Mouse (Mus musculus) gastrocnemius, adult 2 months (tissue): ENCODE data around the gene Tmed3. TPM values are rescaled to one million over a fixed set of nuclear protein-coding genes. Genes with fewer than 3 reads are reported as not detected.

Experiments used
- DNase-seq: peaks from one replicate; pipeline ENCODE4 v3.0.0; 2022
- H3K27ac ChIP-seq: fragments of 200-600 bp; 2 replicates; pipeline ENCODE4 v1.8.1; 2022; ENCODE audit warnings: mild to moderate bottlenecking
- H3K4me3 ChIP-seq: fragments of 200-600 bp; 2 replicates; pipeline ENCODE4 v1.8.1; 2022; ENCODE audit warnings: mild to moderate bottlenecking, moderate library complexity
- CTCF ChIP-seq: fragments of 200-600 bp; IDR thresholded peaks from 2 replicates; pipeline ENCODE4 v1.8.1; 2022; ENCODE audit warnings: antibody characterized with exemption, mild to moderate bottlenecking, moderate library complexity
- intact Hi-C: fragments of 180-260 bp; cut with DNase I; formaldehyde crosslinking; loops from one replicate; pipeline ENCODE4 v1.15.1; 2025
- total RNA-seq, 2 experiments: library from RNA; stranded (reverse); gene quantifications; 2 replicates each; pipeline ENCODE4 v1.2.3; 2021

Tmed3 gene
- total RNA-seq, 2 experiments from 2014 or later: 12.9 to 17.5 TPM

DNA sequence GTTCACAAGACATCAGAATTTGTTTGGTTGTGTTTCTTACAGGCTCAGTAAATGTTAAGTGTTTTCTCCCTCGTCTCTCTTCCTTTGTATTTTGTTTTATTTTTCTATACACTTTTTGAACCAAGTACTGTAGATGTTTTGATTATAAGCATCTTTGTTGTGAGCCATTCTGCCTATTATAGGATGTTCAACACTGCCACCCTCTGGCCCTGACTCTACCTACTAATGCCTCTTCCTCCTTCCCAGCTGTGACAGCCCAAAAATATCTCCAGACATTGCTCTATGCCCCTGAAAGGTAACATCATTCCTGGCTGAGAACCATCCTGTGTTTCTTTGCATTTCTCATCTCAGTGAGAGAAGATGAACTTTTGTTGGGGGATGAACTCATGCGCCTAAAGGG, 18.6 kb downstream of the Tmed3 start:
- no peak overlapping the region for H3K27ac ChIP-seq
- intact Hi-C loops: no loop called here
- H3K4me3 ChIP-seq: no peak overlapping the region
- TF ChIP-seq CTCF: no peak
- no peak for DNase-seq

- DNase-seq: no peak
- peak; percentile 47 for TF ChIP-seq CTCF
- intact Hi-C loops: no loop called here
- Histone ChIP-seq H3K27ac (no peak overlapping the region), H3K4me3 (no peak overlapping the region)
Measured at GRCm38 (mm10) chr9:89678974-89679373, 25.9 kb downstream of the Tmed3 start.

- no peak overlapping the region for H3K27ac ChIP-seq
- intact Hi-C loops: no loop called here
- peak; percentile 90 for TF ChIP-seq CTCF
- peak; percentile 66 for DNase-seq
- H3K4me3 ChIP-seq: no peak overlapping the region
Measured at GRCm38 (mm10) chr9:89674014-89674618, 30.8 kb downstream of the Tmed3 start.

DNA sequence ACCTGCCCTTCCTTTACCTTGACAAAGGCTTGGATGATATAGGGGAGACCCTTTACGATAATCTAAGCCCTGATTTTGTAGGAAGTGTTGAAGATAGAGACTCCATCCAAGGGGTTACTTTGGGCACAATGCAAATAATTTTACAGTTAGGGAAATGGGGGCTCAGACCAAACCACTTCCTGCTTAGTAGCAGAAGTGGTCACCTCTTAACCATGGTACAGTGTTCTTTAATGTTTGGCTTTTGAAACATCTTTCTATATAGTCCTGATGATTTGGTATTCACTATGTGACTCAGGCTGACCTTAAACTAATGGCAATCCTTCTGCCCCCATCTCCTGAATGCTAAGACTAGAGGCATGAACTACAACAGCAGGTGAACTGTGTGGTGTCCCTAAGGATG, 31.5 kb downstream of the Tmed3 start:
- intact Hi-C loops: no loop called here

DNA sequence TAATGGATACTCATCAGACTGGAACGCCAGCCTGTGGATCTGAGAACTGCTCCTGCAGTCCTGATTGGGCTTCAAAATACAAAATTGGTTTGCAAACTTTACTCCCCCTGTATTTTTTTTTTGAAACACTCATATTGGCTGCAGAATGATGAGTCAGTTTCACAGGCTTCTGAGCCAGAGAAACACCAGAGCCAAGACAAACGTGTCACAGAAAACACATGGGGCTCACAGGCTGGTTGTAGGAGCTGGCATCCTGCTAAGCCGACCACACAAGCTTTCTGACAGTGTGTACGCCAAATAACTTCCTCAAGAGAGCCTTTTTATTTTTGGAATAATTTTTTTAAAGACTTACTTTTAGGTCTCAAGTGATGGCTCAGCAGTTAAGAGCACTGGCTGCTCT, 35.0 kb downstream of the Tmed3 start:
- TF ChIP-seq CTCF: no peak
- Histone ChIP-seq H3K27ac (no peak overlapping the region), H3K4me3 (no peak overlapping the region)
- no peak for DNase-seq
- intact Hi-C loops: no loop called here

More for the DNA sequence above, 31.5 kb downstream of the Tmed3 start:
- TF ChIP-seq CTCF: no peak
- DNase-seq: no peak
- H3K4me3 ChIP-seq: no peak overlapping the region
- no peak overlapping the region for H3K27ac ChIP-seq

GRCm38 (mm10) chr9:89667306-89667942, 37.4 kb downstream of the Tmed3 start:
- no peak for DNase-seq
- no peak overlapping the region for H3K27ac ChIP-seq
- H3K4me3 ChIP-seq: no peak overlapping the region
- no peak for TF ChIP-seq CTCF
- intact Hi-C loops: no loop called here

- intact Hi-C loops: no loop called here
- Histone ChIP-seq H3K4me3 (no peak overlapping the region), H3K27ac (no peak overlapping the region)
- no peak for DNase-seq
- no peak for TF ChIP-seq CTCF
Measured at GRCm38 (mm10) chr9:89650913-89651312, 54.0 kb downstream of the Tmed3 start.

Other genes with a start within 250 kb of the Tmed3 start
- gene Minar1, start 81.9 kb downstream of the Tmed3 start, total RNA-seq: under 1 TPM in 1 of 2 experiments, not detected in 1; 0.08 TPM
- not detected for gene Ankrd34c, start 33.4 kb upstream of the Tmed3 start, total RNA-seq
- gene Rasgrf1, start 204.8 kb upstream of the Tmed3 start, total RNA-seq: not detected